Mouse (Mus musculus) embryonic facial prominence, embryonic 11.5 days (tissue): ENCODE data around the gene Slc35g1. TPM values are rescaled to one million over a fixed set of nuclear protein-coding genes. Genes with fewer than 3 reads are reported as not detected.

Experiments
- ATAC-seq: fragments of 200-750 bp; cut with Nextera tagmentation; replicated peaks from 2 replicates; pipeline ENCODE4 v1.8.0; 2017; ENCODE audit warnings: low read depth; ENCODE audit not compliant: insufficient number of reproducible peaks, low FRiP score, low TSS enrichment
- DNase-seq: peaks from one replicate; pipeline ENCODE4 v3.0.0-alpha.2; 2015; ENCODE audit warnings: low spot score
- H3K27ac ChIP-seq: fragments of 300-500 bp; sonication (generic); replicated peaks from 2 replicates; pipeline ENCODE4 v1.5.1; 2014; ENCODE audit warnings: mild to moderate bottlenecking, low read depth, low read length, control low read depth
- H3K27me3 ChIP-seq: fragments of 300-500 bp; sonication (generic); 2 replicates; pipeline ENCODE4 v1.6.1; 2014; ENCODE audit warnings: mild to moderate bottlenecking, low read length, moderate library complexity, mixed read lengths; ENCODE audit not compliant: control insufficient read depth, insufficient read depth
- H3K36me3 ChIP-seq: fragments of 300-500 bp; sonication (generic); replicated peaks from 2 replicates; pipeline ENCODE4 v1.6.1; 2014; ENCODE audit warnings: low read depth, mild to moderate bottlenecking, low read length, moderate library complexity, mixed read lengths; ENCODE audit not compliant: control insufficient read depth, insufficient read depth
- H3K4me1 ChIP-seq: fragments of 300-500 bp; sonication (generic); 2 replicates; pipeline ENCODE4 v1.6.1; 2014; ENCODE audit warnings: low read length, mixed read lengths; ENCODE audit not compliant: control insufficient read depth, insufficient read depth
- H3K4me2 ChIP-seq: fragments of 300-500 bp; sonication (generic); 2 replicates; pipeline ENCODE4 v1.6.1; 2014; ENCODE audit warnings: low read depth, mild to moderate bottlenecking, control low read depth, low read length, moderate library complexity
- H3K4me3 ChIP-seq: fragments of 300-500 bp; sonication (generic); 2 replicates; pipeline ENCODE4 v1.5.1; 2014; ENCODE audit warnings: low read depth, low read length, control low read depth
- H3K9ac ChIP-seq: fragments of 300-500 bp; sonication (generic); replicated peaks from 2 replicates; pipeline ENCODE4 v1.6.1; 2014; ENCODE audit warnings: mild to moderate bottlenecking, control low read depth, low read length
- H3K9me3 ChIP-seq: fragments of 300-500 bp; sonication (generic); replicated peaks from 2 replicates; pipeline ENCODE4 v1.6.1; 2016; ENCODE audit warnings: mild to moderate bottlenecking, low read length, inconsistent platforms, mixed read lengths; ENCODE audit not compliant: control insufficient read depth
- WGBS: fragments of 180-500 bp; shearing (Covaris S2); extraction: QIAGEN DNeasy Blood & Tissue Kit; methylation state at CpG from one replicate; pipeline ENCODE4 v1.1.7; 2014; 5-methylcytosine and 5-hydroxymethylcytosine counted together
- polyA plus RNA-seq: library from polyadenylated mRNA; unstranded; fragments of >200 nt; fragmentation: Nextera tagmentation; extraction: Ambion mirVana; gene quantifications from 2 replicates; pipeline ENCODE4 v1.2.1, GENCODE M21; 2014

Slc35g1 gene
- 3.8 and 4.2 TPM in 2 replicates for polyA plus RNA-seq

- Histone ChIP-seq H3K4me3 (peak within 1 kb of the TSS; percentile 61), H3K9ac (peak within 1 kb of the TSS; percentile 67), H3K36me3 (no peaks in the 10 kb centered on the region), H3K27me3 (no peaks in the 10 kb centered on the region), H3K4me2 (peak within 1 kb of the TSS; percentile 94), H3K4me1 (no peaks in the 10 kb centered on the region), H3K9me3 (no peaks in the 10 kb centered on the region), H3K27ac (no peak within 1 kb of the TSS)
- ATAC-seq (peak; percentile 94), DNase-seq (peak; percentile 80)
- WGBS, result 1% methylated on average over 57 of the region's 90 CpGs
These were observed at the start of gene Slc35g1 for GRCm38 (mm10) chr19:38395701-38396632. Gene Slc35g1 (plus strand): TSS chr19:38395980.

- Histone ChIP-seq H3K4me1 (no peaks in the 10 kb centered on the region), H3K9ac (no peak overlapping the region), H3K36me3 (no peaks in the 10 kb centered on the region), H3K27ac (no peak overlapping the region), H3K4me2 (no peak overlapping the region), H3K9me3 (no peaks in the 10 kb centered on the region), H3K27me3 (no peaks in the 10 kb centered on the region), H3K4me3 (no peak overlapping the region)
- ATAC-seq (no peak), DNase-seq (no peak)
- 42% methylated on average over 13 of the region's 13 CpGs for whole genome bisulfite sequencing
These were observed 47.3 kb upstream of the Slc35g1 start for GRCm38 (mm10) chr19:38348271-38349012.

- ATAC-seq, result no peak
- WGBS, result 77% methylated on average over 5 of the region's 5 CpGs
- Histone ChIP-seq H3K4me3 (no peak overlapping the region), H3K36me3 (no peaks in the 10 kb centered on the region), H3K27me3 (no peaks in the 10 kb centered on the region), H3K9me3 (no peaks in the 10 kb centered on the region), H3K4me2 (no peak overlapping the region), H3K9ac (no peak overlapping the region), H3K4me1 (no peaks in the 10 kb centered on the region), H3K27ac (no peak overlapping the region)
- no peak for DNase-seq
These were observed 46.8 kb upstream of the Slc35g1 start for GRCm38 (mm10) chr19:38349013-38349341.

GRCm38 (mm10) chr19:38351202-38351601 is 44.6 kb upstream of the Slc35g1 start:
- H3K27me3 ChIP-seq, result no peaks in the 10 kb centered on the region
- H3K4me2 ChIP-seq, result no peak overlapping the region
- DNase-seq (no peak), ATAC-seq (no peak)
- no peak overlapping the region for H3K4me3 ChIP-seq
- H3K9me3 ChIP-seq, result no peaks in the 10 kb centered on the region
- H3K4me1 ChIP-seq, result no peaks in the 10 kb centered on the region
- H3K27ac ChIP-seq, result no peak overlapping the region
- H3K36me3 ChIP-seq, result no peaks in the 10 kb centered on the region
- WGBS, result 78% methylated on average over 2 of the region's 2 CpGs
- H3K9ac ChIP-seq, result no peak overlapping the region

GRCm38 (mm10) chr19:38351728-38352127 is 44.1 kb upstream of the Slc35g1 start:
- 85% methylated on average over 3 of the region's 3 CpGs for WGBS
- Histone ChIP-seq H3K9me3 (no peaks in the 10 kb centered on the region), H3K4me2 (no peak overlapping the region), H3K27ac (no peak overlapping the region), H3K27me3 (no peaks in the 10 kb centered on the region), H3K36me3 (no peaks in the 10 kb centered on the region), H3K4me1 (no peaks in the 10 kb centered on the region), H3K9ac (no peak overlapping the region), H3K4me3 (no peak overlapping the region)
- DNase-seq (no peak), ATAC-seq (no peak)

- H3K4me3 ChIP-seq, result no peak overlapping the region
- no peaks in the 10 kb centered on the region for H3K9me3 ChIP-seq
- ATAC-seq (no peak), DNase-seq (peak; percentile 83)
- no peaks in the 10 kb centered on the region for H3K36me3 ChIP-seq
- no peak overlapping the region for H3K9ac ChIP-seq
- no peaks in the 10 kb centered on the region for H3K4me1 ChIP-seq
- H3K4me2 ChIP-seq, result no peak overlapping the region
- no peaks in the 10 kb centered on the region for H3K27me3 ChIP-seq
- WGBS, result 43% methylated on average over 6 of the region's 6 CpGs
- H3K27ac ChIP-seq, result no peak overlapping the region
These were observed 43.2 kb upstream of the Slc35g1 start for GRCm38 (mm10) chr19:38352495-38353130.

GRCm38 (mm10) chr19:38354279-38354678 is 41.5 kb upstream of the Slc35g1 start:
- no peaks in the 10 kb centered on the region for H3K9me3 ChIP-seq
- DNase-seq (no peak), ATAC-seq (no peak)
- H3K4me2 ChIP-seq, result no peak overlapping the region
- H3K4me3 ChIP-seq, result no peak overlapping the region
- H3K4me1 ChIP-seq, result no peaks in the 10 kb centered on the region
- H3K36me3 ChIP-seq, result no peaks in the 10 kb centered on the region
- no peaks in the 10 kb centered on the region for H3K27me3 ChIP-seq
- H3K27ac ChIP-seq, result no peak overlapping the region
- no peak overlapping the region for H3K9ac ChIP-seq
- 95% methylated on average over 1 of the region's 1 CpGs for WGBS
